Mouse (Mus musculus) small intestine, adult 2 months (tissue): ENCODE results near the gene Pigr. TPM values are rescaled to one million over a fixed set of nuclear protein-coding genes. Genes with fewer than 3 reads are reported as not detected.

Source experiments
- H3K27ac ChIP-seq: fragments of 200-500 bp; 2 replicates; pipeline ENCODE4 v1.5.1; 2012; ENCODE audit warnings: low read depth, low read length, control low read depth, inconsistent platforms; ENCODE audit not compliant: insufficient read depth
- H3K27me3 ChIP-seq: fragments of 200-500 bp; 2 replicates; pipeline ENCODE4 v1.6.1; 2012; ENCODE audit warnings: mild to moderate bottlenecking, moderate library complexity, low read length, inconsistent platforms; ENCODE audit not compliant: control insufficient read depth, insufficient read depth
- H3K36me3 ChIP-seq: fragments of 200-500 bp; 2 replicates; pipeline ENCODE4 v1.6.1; 2012; ENCODE audit warnings: mild to moderate bottlenecking, low read length, control low read depth, inconsistent platforms; ENCODE audit not compliant: control insufficient read depth, insufficient read depth
- H3K4me1 ChIP-seq: fragments of 200-500 bp; 2 replicates; pipeline ENCODE4 v1.6.1; 2012; ENCODE audit warnings: low read length, inconsistent platforms, mixed read lengths; ENCODE audit not compliant: control insufficient read depth, insufficient read depth, insufficient read length
- H3K4me3 ChIP-seq: fragments of 200-500 bp; 2 replicates; pipeline ENCODE4 v1.5.1; 2012; ENCODE audit warnings: low read depth, mild to moderate bottlenecking, control low read depth, inconsistent platforms, low read length, moderate library complexity
- CTCF ChIP-seq: fragments of 200-500 bp; IDR thresholded peaks from 2 replicates; pipeline ENCODE4 v1.5.1; 2012; ENCODE audit warnings: low read depth, mild to moderate bottlenecking, control low read depth, inconsistent platforms, low read length, moderate library complexity, mixed read lengths; ENCODE audit not compliant: insufficient replicate concordance, insufficient read length; ENCODE audit errors: extremely low read depth
- POLR2A ChIP-seq: fragments of 200-500 bp; IDR thresholded peaks from 2 replicates; pipeline ENCODE4 v1.6.1; 2012; ENCODE audit warnings: low read depth, mild to moderate bottlenecking, control low read depth, inconsistent platforms, low read length, moderate library complexity
- WGBS: fragments of 180-500 bp; shearing (Covaris S2); methylation state at CpG from one replicate; pipeline ENCODE4 v1.1.7; 2018; 5-methylcytosine and 5-hydroxymethylcytosine counted together
- polyA plus RNA-seq: library from polyadenylated mRNA; depleted of rRNA; stranded (reverse); fragments of >200 nt; gene quantifications from 2 replicates; pipeline ENCODE4 v1.2.3, GENCODE M21; 2012; rRNA removed

Gene Pigr
- polyA plus RNA-seq, 1 experiment: 747 TPM

- H3K4me1 ChIP-seq: peaks cover 2% of the 10 kb centered on the region
- 85% methylated on average over 4 of the region's 4 CpGs for WGBS
- H3K27me3 ChIP-seq: peaks cover 4% of the 10 kb centered on the region
- no peak overlapping the region for H3K27ac ChIP-seq
- no peak overlapping the region for H3K4me3 ChIP-seq
- no peaks in the 10 kb centered on the region for H3K36me3 ChIP-seq
- TF ChIP-seq CTCF: no peak
- no peak for TF ChIP-seq POLR2A
Measured at GRCm38 (mm10) chr1:130883146-130883545, 56.7 kb downstream of the Pigr start.

- Histone ChIP-seq H3K4me3 (no peak within 1 kb of the TSS), H3K36me3 (no peaks in the 10 kb centered on the region), H3K4me1 (no peaks in the 10 kb centered on the region), H3K27me3 (no peaks in the 10 kb centered on the region; the same call in 1 of the 2 replicates), H3K27ac (no peak within 1 kb of the TSS)
- TF ChIP-seq CTCF (no peak), POLR2A (no peak)
Measured at GRCm38 (mm10) chr1:130887354-130887753, 60.9 kb downstream of the Pigr start, which contains the start of gene Il24. Gene Il24, minus strand, starts transcription at chr1:130887454.

- no peak overlapping the region for H3K27ac ChIP-seq
- WGBS: 18% methylated on average over 1 of the region's 1 CpGs
- H3K4me1 ChIP-seq: no peaks in the 10 kb centered on the region
- H3K36me3 ChIP-seq: no peaks in the 10 kb centered on the region
- no peak for TF ChIP-seq POLR2A
- TF ChIP-seq CTCF: no peak
- H3K4me3 ChIP-seq: no peak overlapping the region
- no peaks in the 10 kb centered on the region; the same call in 1 of the 2 replicates for H3K27me3 ChIP-seq
Measured at GRCm38 (mm10) chr1:130892446-130892845, 66.0 kb downstream of the Pigr start.

GRCm38 (mm10) chr1:130893329-130894040 lies 67.0 kb downstream of the Pigr start:
- H3K4me3 ChIP-seq: no peak overlapping the region
- 77% methylated on average over 9 of the region's 9 CpGs for WGBS
- H3K36me3 ChIP-seq: no peaks in the 10 kb centered on the region
- no peak overlapping the region for H3K27ac ChIP-seq
- H3K4me1 ChIP-seq: no peaks in the 10 kb centered on the region
- TF ChIP-seq POLR2A (no peak), CTCF (no peak)
- H3K27me3 ChIP-seq: no peaks in the 10 kb centered on the region; the same call in 1 of the 2 replicates

- no peak for TF ChIP-seq CTCF
- TF ChIP-seq POLR2A: no peak
- WGBS: 81% methylated on average over 6 of the region's 6 CpGs
- no peak overlapping the region for H3K27ac ChIP-seq
Measured at GRCm38 (mm10) chr1:130894468-130894867, 68.0 kb downstream of the Pigr start.

More at GRCm38 (mm10) chr1:130894468-130894867, 68.0 kb downstream of the Pigr start:
- Histone ChIP-seq H3K27me3 (no peaks in the 10 kb centered on the region; the same call in 1 of the 2 replicates), H3K4me3 (no peak overlapping the region), H3K36me3 (no peaks in the 10 kb centered on the region), H3K4me1 (no peaks in the 10 kb centered on the region)

Other genes starting within 250 kb of the Pigr start
- not detected in 2 replicates for gene Zp3r, start 197.1 kb upstream of the Pigr start, polyA plus RNA-seq
- gene C4bp, start 165.1 kb upstream of the Pigr start, polyA plus RNA-seq: 0.22 and 1.1 TPM in 2 replicates
- not detected in 2 replicates for gene Gm29427, start 110.9 kb upstream of the Pigr start, polyA plus RNA-seq
- gene Yod1, start 109.4 kb upstream of the Pigr start, polyA plus RNA-seq: 0.50 and 1.5 TPM in 2 replicates
- gene Pfkfb2, start 97.4 kb upstream of the Pigr start, polyA plus RNA-seq: 4.2 and 9.6 TPM in 2 replicates
- 15.1 and 64.1 TPM in 2 replicates for gene AA986860, start 94.7 kb upstream of the Pigr start, polyA plus RNA-seq
- 0.74 and 1.6 TPM in 2 replicates for gene Fcamr, start 25.8 kb upstream of the Pigr start, polyA plus RNA-seq
- 10.4 and 10.7 TPM in 2 replicates for gene Fcmr, start 39.0 kb downstream of the Pigr start, polyA plus RNA-seq
- gene Il24, start 60.8 kb downstream of the Pigr start, polyA plus RNA-seq: not detected in 2 replicates
- gene Il20, start 84.8 kb downstream of the Pigr start, polyA plus RNA-seq: not detected in 2 replicates
- gene Il19, start 113.4 kb downstream of the Pigr start, polyA plus RNA-seq: not detected in 2 replicates
- gene Il10, start 193.2 kb downstream of the Pigr start, polyA plus RNA-seq: not detected in 2 replicates